Mouse (Mus musculus) common myeloid progenitor, adult 5-6 weeks (primary cell): ENCODE results near the gene Zbtb9. TPM values are rescaled to one million over a fixed set of nuclear protein-coding genes. Genes with fewer than 3 reads are reported as not detected.
"Not testable (repeated sequence)": the region's sequence is repeated elsewhere in the genome, so short reads cannot be mapped to it uniquely, and the experiment has no call there.

Experiments used
- ATAC-seq: replicated peaks from 2 replicates; pipeline ENCODE4 v1.8.0; 2016; ENCODE audit warnings: low read depth, mild to moderate bottlenecking, moderate TSS enrichment, inconsistent platforms; ENCODE audit not compliant: poor library complexity, severe bottlenecking
- total RNA-seq: library from RNA; stranded (forward); fragments of 200-1000, 187-1606 nt; gene quantifications from 2 replicates; pipeline ENCODE4 v1.2.3, GENCODE M21; 2017

Zbtb9 gene
- total RNA-seq, 1 experiment from 2014 or later: 27.9 TPM

- ATAC-seq: no peak
These were observed 3.7 kb upstream of the Zbtb9 start for GRCm38 (mm10) chr17:26969257-26969656.

GRCm38 (mm10) chr17:26970221-26970620 lies 2.7 kb upstream of the Zbtb9 start:
- ATAC-seq: no peak

- ATAC-seq: no peak
These were observed 1.6 kb upstream of the Zbtb9 start for GRCm38 (mm10) chr17:26971247-26971905.

GRCm38 (mm10) chr17:26972107-26972506 lies 860 bp upstream of the Zbtb9 start:
- no peak for ATAC-seq

GRCm38 (mm10) chr17:26974547-26974946 lies 1.6 kb downstream of the Zbtb9 start:
- no peak for ATAC-seq

GRCm38 (mm10) chr17:26975415-26975814 lies 2.4 kb downstream of the Zbtb9 start:
- no peak for ATAC-seq

GRCm38 (mm10) chr17:26977354-26977753 lies 4.4 kb downstream of the Zbtb9 start:
- not testable (repeated sequence) for ATAC-seq

- ATAC-seq: peak; percentile 43; the same call in 1 of the 2 replicates
These were observed 6.5 kb downstream of the Zbtb9 start for GRCm38 (mm10) chr17:26979426-26979825.

GRCm38 (mm10) chr17:26981050-26981449 lies 8.1 kb downstream of the Zbtb9 start:
- peak; percentile 66 for ATAC-seq

- no peak for ATAC-seq
These were observed 10.4 kb downstream of the Zbtb9 start for GRCm38 (mm10) chr17:26983382-26983781.

- ATAC-seq: no peak
These were observed 12.7 kb downstream of the Zbtb9 start for GRCm38 (mm10) chr17:26985503-26986179.

- ATAC-seq: no peak
These were observed 17.6 kb downstream of the Zbtb9 start for GRCm38 (mm10) chr17:26990521-26990920.

GRCm38 (mm10) chr17:26994410-26994809 lies 21.4 kb downstream of the Zbtb9 start:
- no peak for ATAC-seq

GRCm38 (mm10) chr17:26995006-26995405 lies 22.0 kb downstream of the Zbtb9 start:
- ATAC-seq: no peak

GRCm38 (mm10) chr17:26995562-26995961 lies 22.6 kb downstream of the Zbtb9 start:
- ATAC-seq: peak; percentile 62; the same call in 1 of the 2 replicates

GRCm38 (mm10) chr17:26997661-26998060 lies 24.7 kb downstream of the Zbtb9 start:
- ATAC-seq: no peak

- ATAC-seq: no peak
These were observed 25.3 kb downstream of the Zbtb9 start for GRCm38 (mm10) chr17:26998283-26998682.

GRCm38 (mm10) chr17:26999996-27000395 lies 27.0 kb downstream of the Zbtb9 start:
- 0 out of 2 replicates have a peak, but pooled peaks have one; percentile 33 for ATAC-seq

GRCm38 (mm10) chr17:27001151-27001550 lies 28.2 kb downstream of the Zbtb9 start:
- ATAC-seq: peak; percentile 43

GRCm38 (mm10) chr17:27001889-27002288 lies 28.9 kb downstream of the Zbtb9 start:
- peak; percentile 30; the same call in 1 of the 2 replicates for ATAC-seq

GRCm38 (mm10) chr17:27004431-27004830 lies 31.5 kb downstream of the Zbtb9 start:
- ATAC-seq: no peak
